Mouse (Mus musculus) 416B (cell line): ENCODE measurements around the gene Casc3.
"Not testable (repeated sequence)": the region's sequence is repeated elsewhere in the genome, so short reads cannot be mapped to it uniquely, and the experiment has no call there.

Source experiments
- DNase-seq: peaks from one replicate; pipeline ENCODE4 v3.0.0; 2011; ENCODE audit warnings: low read depth

Casc3 gene

GRCm38 (mm10) chr11:98790631-98791205, 14.0 kb upstream of the Casc3 start:
- DNase-seq = no peak

DNA sequence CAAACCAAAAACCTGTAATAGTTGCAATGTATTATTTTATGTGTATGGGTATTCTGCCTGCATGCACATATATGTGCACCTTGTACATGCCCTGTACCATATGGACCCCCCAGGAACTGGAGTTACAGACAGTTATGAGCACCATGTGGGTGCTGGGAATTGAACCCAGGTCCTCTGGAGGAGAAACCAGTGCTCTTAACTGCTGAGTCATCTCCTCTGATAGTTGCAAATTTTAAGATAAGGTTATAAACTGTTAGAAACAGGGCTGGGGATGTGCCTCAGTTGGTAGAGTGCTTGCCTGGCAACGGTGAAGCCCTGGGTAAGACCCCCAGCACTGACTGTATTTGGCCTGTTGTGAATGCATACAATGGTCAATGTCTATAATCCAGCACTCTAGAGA, 13.3 kb upstream of the Casc3 start:
- DNase-seq = no peak

DNA sequence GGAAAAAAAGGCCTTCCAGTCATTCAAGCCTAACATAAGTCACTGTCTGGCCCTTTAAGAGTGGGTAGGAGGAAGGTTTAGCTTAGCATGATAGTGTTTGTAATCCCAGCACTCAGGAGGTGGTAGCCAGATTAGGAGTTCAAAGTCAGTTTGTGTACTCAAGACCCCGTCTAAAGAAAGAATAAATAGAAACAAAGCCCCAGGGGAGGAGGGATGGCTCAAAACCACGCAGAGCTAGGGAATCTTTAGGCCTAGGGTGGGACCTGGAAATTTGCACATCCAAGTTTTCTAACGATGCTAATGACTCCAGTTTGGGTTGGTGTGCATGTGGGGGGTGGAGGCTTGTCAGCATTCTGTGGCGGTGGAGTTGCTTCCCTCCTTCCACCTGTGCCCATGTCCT, 12.6 kb upstream of the Casc3 start:
- DNase-seq = no peak

- peak; percentile 80 for DNase-seq
Observed at GRCm38 (mm10) chr11:98794469-98795014, 10.2 kb upstream of the Casc3 start.

- peak; percentile 88 for DNase-seq
Observed at GRCm38 (mm10) chr11:98795015-98795713, 9.5 kb upstream of the Casc3 start, which contains the start of gene Msl1. Msl1 (plus strand) TSS chr11:98795516.

DNA sequence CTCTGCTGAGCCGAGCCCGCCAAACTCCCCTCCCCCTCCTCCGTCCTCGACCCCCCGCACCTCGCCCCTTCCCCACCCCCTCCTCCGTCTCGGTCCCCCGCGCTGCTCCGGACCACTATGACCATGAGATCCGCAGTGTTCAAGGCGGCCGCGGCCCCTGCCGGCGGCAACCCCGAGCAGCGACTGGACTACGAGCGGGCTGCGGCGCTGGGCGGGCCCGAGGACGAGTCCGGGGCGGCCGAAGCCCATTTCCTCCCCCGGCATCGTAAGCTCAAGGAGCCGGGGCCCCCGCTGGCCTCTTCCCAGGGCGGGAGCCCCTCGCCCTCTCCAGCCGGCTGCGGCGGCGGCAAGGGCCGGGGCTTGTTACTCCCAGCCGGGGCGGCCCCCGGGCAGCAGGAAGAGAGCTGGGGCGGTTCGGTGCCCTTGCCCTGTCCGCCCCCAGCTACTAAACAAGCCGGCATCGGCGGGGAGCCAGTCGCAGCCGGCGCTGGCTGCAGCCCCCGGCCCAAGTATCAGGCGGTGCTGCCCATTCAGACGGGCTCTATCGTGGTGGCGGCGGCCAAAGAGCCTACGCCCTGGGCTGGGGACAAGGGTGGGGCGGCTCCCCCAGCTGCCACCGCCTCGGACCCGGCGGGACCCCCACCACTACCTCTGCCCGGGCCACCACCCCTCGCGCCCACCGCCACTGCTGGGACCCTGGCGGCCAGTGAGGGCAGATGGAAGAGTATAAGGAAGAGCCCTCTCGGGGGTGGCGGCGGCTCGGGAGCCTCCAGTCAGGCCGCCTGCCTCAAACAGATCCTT, 8.8 kb upstream of the Casc3 start:
- DNase-seq = peak; percentile 43

DNA sequence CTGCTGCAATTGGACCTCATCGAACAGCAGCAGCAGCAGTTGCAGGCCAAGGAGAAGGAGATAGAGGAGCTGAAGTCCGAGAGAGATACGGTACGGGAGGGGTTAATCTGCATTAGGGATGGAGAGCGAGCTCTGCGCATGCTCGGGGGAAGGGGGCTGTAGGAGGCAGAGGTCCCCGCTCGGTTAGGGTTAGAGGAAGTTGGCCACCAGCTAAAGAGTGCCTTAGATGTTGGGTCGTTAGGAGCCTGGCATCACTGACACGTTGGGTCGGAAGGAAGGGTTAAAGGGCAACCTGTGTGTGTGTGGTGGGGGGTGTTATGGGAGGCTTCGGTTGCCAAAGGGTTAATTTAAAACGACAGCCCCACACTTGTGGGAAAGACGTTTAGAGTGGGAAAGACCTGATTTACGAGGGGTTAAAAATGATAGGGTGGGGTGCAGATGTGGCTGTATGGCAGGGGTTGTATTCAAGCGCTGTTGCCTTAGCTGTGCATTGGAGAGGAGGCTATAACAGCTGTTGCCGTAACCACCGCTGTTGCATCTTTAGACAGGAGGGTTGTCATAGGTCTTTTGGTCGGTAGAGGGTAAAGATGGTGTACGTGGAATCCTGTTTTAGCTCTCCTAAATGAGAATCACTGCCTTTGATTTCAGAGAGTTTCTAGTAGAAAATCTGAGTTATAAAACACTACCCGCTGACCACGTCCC, 8.0 kb upstream of the Casc3 start:
- DNase-seq = peak; percentile 67

- DNase-seq = no peak
Observed at GRCm38 (mm10) chr11:98797306-98797705, 7.4 kb upstream of the Casc3 start.

DNA sequence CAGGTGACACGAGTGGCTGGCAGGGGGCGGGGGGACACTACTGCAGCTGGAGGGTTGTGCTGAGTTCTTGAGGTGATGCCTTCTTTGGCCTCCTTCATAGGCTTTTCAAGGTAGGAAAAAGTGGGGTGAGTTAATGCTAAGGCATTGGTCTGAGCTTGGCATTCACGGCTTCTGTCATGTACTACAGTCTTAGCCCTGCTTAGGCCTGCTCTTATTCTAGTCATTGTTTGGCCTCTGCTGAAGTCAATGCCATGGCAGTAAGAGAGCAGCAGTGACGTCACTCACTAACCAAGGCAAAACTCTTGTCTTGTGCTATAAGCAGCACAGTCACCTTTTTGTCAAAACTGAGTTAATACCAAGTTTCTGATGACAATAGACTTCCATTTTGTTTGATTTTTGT, 6.8 kb upstream of the Casc3 start:
- no peak for DNase-seq

DNA sequence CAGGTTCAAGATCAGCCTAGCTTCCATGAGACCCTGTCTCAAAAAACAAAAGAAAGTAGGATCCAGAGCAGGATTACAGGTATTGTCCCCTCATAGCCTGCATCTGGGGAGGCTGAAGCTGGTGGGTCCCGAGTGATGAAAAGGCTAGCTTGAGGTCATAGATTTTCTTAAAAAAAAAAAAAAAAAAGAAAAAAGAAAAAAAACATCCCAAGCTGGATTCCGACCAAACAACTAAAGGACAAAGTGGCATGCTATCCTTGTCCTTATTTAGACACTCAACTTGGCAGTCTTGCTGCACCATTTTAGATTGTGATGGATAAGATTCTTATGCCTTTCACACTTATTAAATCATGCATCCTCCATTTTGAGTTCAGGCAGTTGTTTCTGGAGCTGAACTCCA, 3.7 kb downstream of the Casc3 start:
- peak; percentile 27 for DNase-seq

GRCm38 (mm10) chr11:98809457-98810290, 5.0 kb downstream of the Casc3 start:
- peak; percentile 98 for DNase-seq

DNA sequence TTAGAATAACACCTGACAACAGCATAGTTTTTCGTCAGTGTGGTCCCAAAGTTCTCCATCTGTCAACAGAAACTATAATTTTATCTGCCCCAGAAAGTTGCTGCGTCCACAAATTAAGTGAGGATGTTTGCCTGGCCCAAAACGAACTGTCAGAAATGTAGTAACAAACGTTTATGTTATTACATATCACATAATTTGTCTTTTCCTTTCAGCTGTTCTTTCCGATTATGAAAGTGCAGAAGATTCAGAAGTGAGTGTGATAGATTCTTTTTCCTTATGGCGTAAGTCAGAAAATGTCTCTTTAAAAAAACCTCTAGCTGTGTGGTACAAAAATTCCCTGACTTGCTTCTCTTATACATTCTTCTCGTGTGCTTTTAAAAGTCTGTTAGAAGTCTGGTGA, 6.0 kb downstream of the Casc3 start:
- no peak for DNase-seq

- peak; percentile 45 for DNase-seq
Observed at GRCm38 (mm10) chr11:98816706-98817239, 12.1 kb downstream of the Casc3 start.

GRCm38 (mm10) chr11:98820968-98821367, 16.3 kb downstream of the Casc3 start:
- peak; percentile 74 for DNase-seq

DNA sequence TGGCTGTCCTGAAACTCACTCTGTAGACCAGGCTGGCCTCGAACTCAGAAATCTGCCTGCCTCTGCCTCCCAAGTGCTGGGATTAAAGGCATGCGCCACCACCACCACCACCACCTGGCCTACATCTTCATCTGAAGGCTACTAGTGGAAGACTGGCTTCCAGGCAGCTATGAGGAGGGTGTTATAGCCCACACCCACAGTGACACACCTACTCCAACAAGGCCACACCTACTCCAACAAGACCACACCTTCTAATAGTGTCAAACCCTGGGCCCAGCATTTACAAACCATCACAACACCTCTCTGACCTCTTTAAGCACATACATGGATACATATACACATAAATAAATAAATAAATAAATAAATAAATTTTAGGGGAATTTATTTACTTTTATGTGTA, 21.4 kb downstream of the Casc3 start:
- DNase-seq = not testable (repeated sequence)

DNA sequence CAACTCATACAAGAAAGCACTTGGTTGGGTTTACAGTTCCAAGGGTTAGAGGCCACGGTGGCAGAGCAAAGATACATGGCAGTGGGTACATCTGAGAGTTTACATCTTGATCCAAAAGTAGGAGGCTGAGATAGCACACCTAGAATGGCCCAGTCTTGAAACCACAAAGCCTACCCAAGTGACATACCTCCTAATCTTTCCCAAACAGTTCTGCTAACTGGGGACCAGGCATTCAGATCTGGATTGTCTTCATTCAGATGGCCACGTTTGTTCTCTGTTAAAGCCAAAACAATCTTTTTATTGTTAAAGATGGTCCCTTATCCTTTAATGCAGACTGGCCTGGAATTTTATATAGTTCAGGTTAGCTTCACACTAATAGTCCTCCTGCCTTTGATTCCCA, 23.2 kb downstream of the Casc3 start:
- DNase-seq = no peak

DNA sequence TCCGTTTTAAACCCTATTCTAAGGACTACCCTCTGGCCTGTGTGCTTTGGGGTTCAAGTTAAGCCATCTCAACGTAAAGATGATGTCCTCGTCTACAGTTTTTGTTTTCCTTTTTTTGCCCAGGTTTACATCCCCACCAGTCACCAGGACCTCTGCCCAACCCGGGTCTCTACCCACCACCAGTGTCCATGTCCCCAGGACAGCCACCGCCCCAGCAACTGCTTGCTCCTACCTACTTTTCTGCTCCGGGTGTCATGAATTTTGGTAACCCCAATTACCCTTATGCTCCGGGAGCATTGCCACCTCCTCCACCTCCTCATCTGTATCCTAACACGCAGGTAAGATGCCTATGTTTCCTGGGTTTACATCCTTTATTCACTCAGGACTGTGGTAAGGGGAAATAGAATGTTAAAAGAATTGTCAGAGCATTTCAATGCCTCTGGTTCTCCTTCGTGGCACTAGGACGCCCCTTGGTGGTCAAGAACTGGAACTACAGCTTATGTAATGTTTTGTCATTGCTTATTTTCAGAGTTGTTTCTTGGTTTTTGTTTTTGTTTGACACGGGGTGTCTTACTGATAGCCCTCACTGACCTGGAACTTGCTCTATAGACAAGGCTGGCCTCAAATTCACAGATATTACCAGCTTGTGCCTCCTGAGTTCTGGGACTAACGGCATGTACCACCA, 24.5 kb downstream of the Casc3 start:
- DNase-seq = peak; percentile 70

DNA sequence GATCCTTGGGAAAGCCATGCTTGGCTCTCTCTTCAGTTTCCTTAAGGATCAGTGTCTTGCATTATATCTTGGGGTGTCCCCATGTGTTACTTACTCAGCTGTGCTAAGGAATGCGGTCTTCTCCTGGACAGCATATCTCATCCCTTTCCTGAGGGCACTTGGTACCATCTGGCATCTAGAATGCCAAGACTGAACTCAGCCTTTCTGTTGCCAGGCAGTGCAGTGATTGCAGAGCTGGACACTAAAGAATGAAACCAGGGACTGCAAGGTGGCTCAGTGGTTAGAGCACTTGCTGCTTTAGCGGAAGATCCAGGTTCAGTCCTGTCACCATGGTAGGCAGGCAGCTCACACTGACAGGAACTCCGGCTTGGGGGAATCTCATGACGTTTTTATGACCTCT, 25.2 kb downstream of the Casc3 start:
- no peak for DNase-seq

- DNase-seq = no peak
Observed at GRCm38 (mm10) chr11:98835296-98835695, 30.6 kb downstream of the Casc3 start.

- DNase-seq = no peak
Observed at GRCm38 (mm10) chr11:98835725-98836124, 31.0 kb downstream of the Casc3 start.
